Mouse (Mus musculus): ENCODE results near the gene Papln. TPM values are rescaled to one million over a fixed set of nuclear protein-coding genes. Genes with fewer than 3 reads are reported as not detected.

The Papln gene
- polyA plus RNA-seq, 1 experiment from 2014 or later = 0.78 TPM

DNA sequence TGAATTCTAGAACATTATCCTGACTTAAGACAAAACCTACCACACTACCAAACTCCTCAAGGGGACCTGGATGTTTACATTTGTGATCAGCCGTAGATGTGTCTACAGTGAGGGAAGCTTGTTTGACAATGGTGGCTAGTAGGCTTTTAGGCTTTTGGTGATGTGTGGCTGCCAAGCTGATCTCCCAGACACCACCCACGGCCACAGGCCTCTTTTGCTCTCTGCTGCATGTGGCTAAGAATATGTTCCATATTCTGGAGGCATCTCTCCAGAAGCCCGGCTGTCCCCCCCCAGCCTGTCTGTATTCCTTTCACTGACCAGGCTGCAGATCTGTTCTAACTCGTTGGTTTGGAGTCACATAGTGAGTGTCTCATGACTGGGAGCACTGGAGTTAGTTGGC is 27.3 kb downstream of the Papln start:
- no peak overlapping the region for H3K4me3 ChIP-seq (replicated peaks)
- H3K4me2 ChIP-seq = no peak overlapping the region
- peaks cover 20% of the 10 kb centered on the region for H3K36me3 ChIP-seq (replicated peaks)
- no peak overlapping the region for H3K9ac ChIP-seq
- WGBS (ENCODE audit: insufficient replicate concordance) = 56% methylated on average over 4 of the region's 4 CpGs
- H3K27ac ChIP-seq (replicated peaks) = no peak overlapping the region
- no peaks in the 10 kb centered on the region; the same call in 1 of the 2 replicates for H3K27me3 ChIP-seq
- H3K4me1 ChIP-seq (replicated peaks) = no peaks in the 10 kb centered on the region; the same call in 1 of the 2 replicates
- no peaks in the 10 kb centered on the region for H3K9me3 ChIP-seq (replicated peaks)
- no peak for ATAC-seq (ENCODE audit: insufficient read depth)

DNA sequence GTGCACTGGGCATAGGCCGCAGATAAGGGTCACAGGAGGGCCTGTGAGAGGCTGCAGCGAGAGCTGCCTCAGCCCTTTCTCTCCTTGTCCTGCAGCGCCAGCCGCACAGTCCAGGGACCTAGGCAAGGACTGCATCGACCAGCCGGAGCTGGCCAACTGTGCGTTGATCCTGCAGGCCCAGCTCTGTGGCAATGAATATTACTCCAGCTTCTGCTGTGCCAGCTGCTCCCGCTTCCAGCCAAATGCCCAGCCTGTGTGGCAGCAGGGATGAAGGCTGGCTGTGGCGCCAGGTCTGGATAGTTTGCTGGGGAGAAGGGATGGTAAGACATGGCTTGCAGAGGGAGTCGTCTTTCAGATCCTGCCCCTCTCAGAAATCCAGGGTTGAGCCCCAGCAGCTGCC is 28.3 kb downstream of the Papln start:
- H3K4me1 ChIP-seq (replicated peaks) = no peaks in the 10 kb centered on the region; the same call in 1 of the 2 replicates
- ATAC-seq (ENCODE audit: insufficient read depth) = no peak
- no peak overlapping the region for H3K4me2 ChIP-seq
- H3K9me3 ChIP-seq (replicated peaks) = no peaks in the 10 kb centered on the region
- H3K27ac ChIP-seq (replicated peaks) = no peak overlapping the region
- H3K36me3 ChIP-seq (replicated peaks) = peaks cover 23% of the 10 kb centered on the region
- no peak overlapping the region for H3K9ac ChIP-seq
- 70% methylated on average over 10 of the region's 10 CpGs for WGBS (ENCODE audit: insufficient replicate concordance)
- no peaks in the 10 kb centered on the region; the same call in 1 of the 2 replicates for H3K27me3 ChIP-seq
- H3K4me3 ChIP-seq (replicated peaks) = no peak overlapping the region

DNA sequence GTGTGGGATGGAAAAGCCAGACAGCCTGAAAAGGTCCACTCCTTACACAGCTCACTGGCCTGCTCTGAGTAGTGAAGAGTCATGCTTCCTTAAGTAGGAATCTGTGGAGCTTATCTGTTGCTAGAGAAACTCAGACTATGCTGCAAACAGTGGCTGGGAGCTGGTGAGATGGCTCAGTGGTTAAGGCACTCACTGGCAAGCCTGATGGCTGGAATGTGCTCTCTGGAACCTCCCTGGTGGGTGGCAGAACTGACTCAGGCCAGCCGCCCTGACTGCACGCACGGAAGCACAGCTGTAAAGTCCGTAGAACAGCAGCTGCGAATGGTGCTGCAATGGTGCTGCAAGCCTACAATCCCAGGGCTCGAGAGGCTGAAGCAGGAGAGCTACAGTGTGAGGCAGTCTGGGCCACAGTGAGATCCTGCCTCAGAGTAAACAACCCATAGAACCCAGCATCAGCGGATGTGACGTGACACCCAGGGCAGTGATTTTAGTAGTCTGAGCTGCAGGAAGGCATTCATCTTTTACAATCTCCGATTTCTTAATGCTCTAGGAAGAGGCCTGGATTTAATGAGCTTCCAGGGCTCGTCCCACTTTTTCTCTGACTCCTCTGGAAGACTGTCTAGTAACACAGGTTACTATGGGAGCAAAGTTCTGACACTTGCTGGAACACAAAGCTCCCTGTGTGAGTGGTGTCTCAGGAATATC is 29.4 kb downstream of the Papln start:
- Histone ChIP-seq H3K4me1 (replicated peaks) (no peaks in the 10 kb centered on the region; the same call in 1 of the 2 replicates), H3K36me3 (replicated peaks) (peaks cover 29% of the 10 kb centered on the region), H3K4me3 (replicated peaks) (no peak overlapping the region), H3K4me2 (no peak overlapping the region), H3K9ac (no peak overlapping the region), H3K27me3 (no peaks in the 10 kb centered on the region), H3K9me3 (replicated peaks) (no peaks in the 10 kb centered on the region), H3K27ac (replicated peaks) (no peak overlapping the region)
- 71% methylated on average over 10 of the region's 10 CpGs for WGBS (ENCODE audit: insufficient replicate concordance)
- no peak for ATAC-seq (ENCODE audit: insufficient read depth)

DNA sequence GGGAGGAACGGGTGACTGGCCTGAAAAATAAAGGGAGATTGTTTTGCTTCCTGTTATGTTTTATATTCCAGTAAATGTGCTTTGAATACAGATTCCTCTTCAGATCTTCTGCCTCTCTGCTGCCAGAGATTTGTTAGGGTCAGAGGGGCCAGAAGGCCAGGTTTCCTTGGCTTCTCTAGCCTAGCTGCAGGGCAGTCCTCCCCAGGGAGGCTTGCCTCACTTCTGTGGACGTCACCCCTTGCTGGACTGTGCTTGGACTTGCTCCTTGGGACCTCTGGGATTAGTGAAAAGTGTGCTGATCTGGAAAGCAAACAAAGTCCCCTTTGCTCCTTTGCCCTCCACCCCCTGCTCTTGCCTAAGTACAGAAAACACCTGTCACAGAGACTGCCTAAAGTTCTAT is 31.6 kb downstream of the Papln start:
- no peaks in the 10 kb centered on the region for H3K9me3 ChIP-seq (replicated peaks)
- H3K4me3 ChIP-seq (replicated peaks) = no peak overlapping the region
- H3K9ac ChIP-seq = no peak overlapping the region
- peaks cover 48% of the 10 kb centered on the region for H3K36me3 ChIP-seq (replicated peaks)
- 61% methylated on average over 2 of the region's 2 CpGs for WGBS (ENCODE audit: insufficient replicate concordance)
- no peaks in the 10 kb centered on the region; the same call in 1 of the 2 replicates for H3K4me1 ChIP-seq (replicated peaks)
- ATAC-seq (ENCODE audit: insufficient read depth) = no peak
- H3K27ac ChIP-seq (replicated peaks) = no peak overlapping the region
- H3K27me3 ChIP-seq = no peaks in the 10 kb centered on the region
- H3K4me2 ChIP-seq = no peak overlapping the region

DNA sequence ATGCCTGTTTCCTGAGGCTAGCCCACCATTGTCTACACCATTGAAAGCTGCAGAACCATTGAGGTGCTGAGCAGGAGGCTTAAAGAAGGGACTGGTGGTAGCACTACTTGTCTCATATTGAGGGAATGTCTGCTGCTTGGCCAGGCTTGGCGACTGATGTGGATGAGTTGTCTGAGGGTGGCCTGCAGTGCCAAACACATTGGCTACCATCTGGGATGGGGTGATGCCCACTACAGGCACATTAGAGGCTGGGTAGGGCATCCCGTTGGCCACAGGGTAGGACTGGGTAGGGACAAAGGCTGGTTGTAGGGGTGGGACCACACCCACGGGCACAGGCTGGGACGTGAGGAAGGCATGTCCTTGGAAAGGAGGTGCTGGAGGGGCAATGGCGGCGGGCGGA is 32.2 kb downstream of the Papln start:
- H3K4me1 ChIP-seq (replicated peaks) = no peaks in the 10 kb centered on the region; the same call in 1 of the 2 replicates
- no peak overlapping the region for H3K9ac ChIP-seq
- H3K4me3 ChIP-seq (replicated peaks) = no peak overlapping the region
- H3K36me3 ChIP-seq (replicated peaks) = peaks cover 53% of the 10 kb centered on the region
- H3K27me3 ChIP-seq = no peaks in the 10 kb centered on the region
- H3K9me3 ChIP-seq (replicated peaks) = no peaks in the 10 kb centered on the region
- no peak overlapping the region for H3K27ac ChIP-seq (replicated peaks)
- no peak for ATAC-seq (ENCODE audit: insufficient read depth)
- WGBS (ENCODE audit: insufficient replicate concordance) = 78% methylated on average over 7 of the region's 7 CpGs
- H3K4me2 ChIP-seq = no peak overlapping the region

DNA sequence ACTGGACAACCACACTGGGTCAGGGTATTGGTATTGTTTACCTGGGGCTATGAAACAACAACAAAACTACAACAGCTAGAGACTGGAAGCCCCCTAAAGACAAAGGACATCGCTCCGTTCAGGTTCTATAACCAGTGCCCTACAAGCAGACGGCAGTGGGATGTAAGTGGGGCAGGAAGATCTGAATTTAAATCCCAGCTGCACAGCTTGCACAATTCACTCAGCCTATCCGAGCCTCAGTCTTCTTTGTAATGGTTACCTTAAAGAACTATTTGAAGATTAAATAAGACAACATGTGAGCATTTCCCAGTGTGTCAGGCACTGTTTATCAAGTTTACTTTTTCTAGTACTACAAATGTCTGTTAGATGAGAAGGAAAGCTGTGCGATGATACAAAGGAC is 34.9 kb downstream of the Papln start:
- 77% methylated on average over 5 of the region's 5 CpGs for WGBS (ENCODE audit: insufficient replicate concordance)
- peaks cover 62% of the 10 kb centered on the region for H3K36me3 ChIP-seq (replicated peaks)
- no peak overlapping the region for H3K4me2 ChIP-seq

DNA sequence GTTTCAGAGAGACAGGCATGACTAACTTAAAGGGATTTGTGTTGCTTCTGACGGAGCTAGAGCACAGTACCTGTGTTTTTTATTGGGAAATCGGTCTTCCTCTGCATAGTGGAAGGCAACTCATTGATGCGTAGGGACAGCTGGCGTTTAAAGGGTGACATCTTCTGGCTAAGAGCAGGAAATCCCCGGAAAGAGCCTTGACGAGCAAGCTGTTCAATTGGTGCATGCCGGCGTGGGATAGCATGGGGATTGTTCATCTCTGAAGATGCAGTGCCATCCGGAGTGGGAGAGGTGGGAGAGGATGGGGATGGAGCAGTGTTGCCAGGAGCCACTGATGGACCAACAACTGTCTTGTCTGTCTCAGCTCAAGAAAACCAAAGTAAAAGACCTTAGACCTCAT is 37.5 kb downstream of the Papln start:
- Histone ChIP-seq H3K4me3 (replicated peaks) (no peak overlapping the region), H3K27me3 (no peaks in the 10 kb centered on the region), H3K4me1 (replicated peaks) (no peaks in the 10 kb centered on the region), H3K36me3 (replicated peaks) (peaks cover 73% of the 10 kb centered on the region), H3K9me3 (replicated peaks) (no peaks in the 10 kb centered on the region), H3K27ac (replicated peaks) (no peak overlapping the region), H3K4me2 (no peak overlapping the region), H3K9ac (no peak overlapping the region)
- no peak for ATAC-seq (ENCODE audit: insufficient read depth)
- WGBS (ENCODE audit: insufficient replicate concordance) = 71% methylated on average over 9 of the region's 9 CpGs

More for the DNA sequence above, 34.9 kb downstream of the Papln start:
- Histone ChIP-seq H3K27me3 (no peaks in the 10 kb centered on the region), H3K9ac (no peak overlapping the region), H3K4me3 (replicated peaks) (no peak overlapping the region), H3K4me1 (replicated peaks) (no peaks in the 10 kb centered on the region; the same call in 1 of the 2 replicates), H3K27ac (replicated peaks) (no peak overlapping the region), H3K9me3 (replicated peaks) (no peaks in the 10 kb centered on the region)
- no peak for ATAC-seq (ENCODE audit: insufficient read depth)

DNA sequence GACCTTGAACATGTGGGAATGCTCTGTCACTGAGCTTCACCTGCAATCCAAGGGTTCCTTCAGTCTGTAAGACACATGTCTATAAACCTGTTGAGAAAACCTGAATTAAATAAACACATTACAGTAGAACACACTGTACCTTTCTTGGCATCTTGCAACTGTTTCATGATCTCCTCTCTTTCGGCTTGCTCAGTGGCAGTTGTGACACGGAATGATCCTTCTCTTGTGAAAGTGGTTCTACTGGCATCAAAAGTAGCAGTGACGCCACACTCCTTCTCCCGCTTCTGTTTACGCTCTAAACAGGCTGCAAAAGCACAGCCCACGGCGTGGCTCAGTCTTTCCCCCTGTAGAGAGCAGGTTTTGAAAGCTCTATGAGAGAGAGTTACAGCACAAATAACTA is 40.2 kb downstream of the Papln start:
- Histone ChIP-seq H3K27me3 (no peaks in the 10 kb centered on the region), H3K9ac (no peak overlapping the region), H3K4me1 (replicated peaks) (no peaks in the 10 kb centered on the region), H3K4me3 (replicated peaks) (no peak overlapping the region), H3K36me3 (replicated peaks) (peaks cover 81% of the 10 kb centered on the region), H3K4me2 (no peak overlapping the region), H3K9me3 (replicated peaks) (no peaks in the 10 kb centered on the region), H3K27ac (replicated peaks) (no peak overlapping the region)
- no peak for ATAC-seq (ENCODE audit: insufficient read depth)
- WGBS (ENCODE audit: insufficient replicate concordance) = 79% methylated on average over 7 of the region's 7 CpGs

DNA sequence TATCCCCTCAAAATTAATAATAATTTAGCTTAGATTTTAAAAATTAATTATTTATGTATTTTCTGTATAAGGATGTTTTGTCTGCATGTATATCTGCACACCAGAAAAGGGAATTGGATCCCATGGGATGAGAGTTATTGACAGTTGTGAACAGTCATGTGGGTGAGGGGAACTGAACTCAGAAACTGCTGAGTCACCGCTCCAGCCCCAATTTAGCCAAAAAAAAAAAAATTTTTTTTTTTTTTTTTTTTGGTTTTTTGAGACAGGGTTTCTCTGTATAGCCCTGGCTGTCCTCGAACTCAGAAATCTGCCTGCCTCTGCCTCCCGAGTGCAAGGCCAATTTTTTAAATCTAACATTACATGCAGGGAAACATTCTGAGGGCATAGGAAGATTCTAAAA is 48.5 kb downstream of the Papln start:
- Histone ChIP-seq H3K27ac (replicated peaks) (no peak overlapping the region), H3K4me2 (no peak overlapping the region), H3K27me3 (no peaks in the 10 kb centered on the region), H3K9ac (no peak overlapping the region), H3K9me3 (replicated peaks) (no peaks in the 10 kb centered on the region), H3K4me1 (replicated peaks) (no peaks in the 10 kb centered on the region), H3K36me3 (replicated peaks) (peaks cover 13% of the 10 kb centered on the region), H3K4me3 (replicated peaks) (no peak overlapping the region)
- 54% methylated on average over 3 of the region's 3 CpGs for WGBS (ENCODE audit: insufficient replicate concordance)
- no peak for ATAC-seq (ENCODE audit: insufficient read depth)

DNA sequence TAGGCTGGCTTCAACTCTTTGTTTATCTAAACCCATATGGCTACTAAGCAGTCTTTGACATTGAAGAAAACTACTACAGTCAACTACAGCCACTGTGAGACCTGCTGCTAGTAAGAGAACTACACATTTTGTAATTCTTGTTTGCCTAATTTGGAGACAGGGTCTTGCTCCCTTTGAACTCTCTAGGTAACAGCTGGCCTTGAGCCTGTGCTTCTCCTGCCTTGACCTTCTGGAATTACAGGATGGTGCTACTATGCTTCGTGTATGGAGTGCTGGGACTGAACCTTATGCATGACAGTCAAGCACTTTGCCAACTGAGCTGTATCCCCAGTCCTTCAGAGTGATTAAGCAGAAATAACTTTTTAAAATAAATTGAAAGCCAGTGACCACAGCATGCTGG is 53.2 kb downstream of the Papln start:
- H3K27me3 ChIP-seq = no peaks in the 10 kb centered on the region
- no peak overlapping the region for H3K9ac ChIP-seq
- no peak for ATAC-seq (ENCODE audit: insufficient read depth)
- no peaks in the 10 kb centered on the region for H3K9me3 ChIP-seq (replicated peaks)
- no peak overlapping the region for H3K27ac ChIP-seq (replicated peaks)
- no peak overlapping the region for H3K4me2 ChIP-seq
- H3K4me3 ChIP-seq (replicated peaks) = no peak overlapping the region
- WGBS (ENCODE audit: insufficient replicate concordance) = 65% methylated on average over 1 of the region's 1 CpGs
- H3K4me1 ChIP-seq (replicated peaks) = no peaks in the 10 kb centered on the region
- H3K36me3 ChIP-seq (replicated peaks) = no peaks in the 10 kb centered on the region

DNA sequence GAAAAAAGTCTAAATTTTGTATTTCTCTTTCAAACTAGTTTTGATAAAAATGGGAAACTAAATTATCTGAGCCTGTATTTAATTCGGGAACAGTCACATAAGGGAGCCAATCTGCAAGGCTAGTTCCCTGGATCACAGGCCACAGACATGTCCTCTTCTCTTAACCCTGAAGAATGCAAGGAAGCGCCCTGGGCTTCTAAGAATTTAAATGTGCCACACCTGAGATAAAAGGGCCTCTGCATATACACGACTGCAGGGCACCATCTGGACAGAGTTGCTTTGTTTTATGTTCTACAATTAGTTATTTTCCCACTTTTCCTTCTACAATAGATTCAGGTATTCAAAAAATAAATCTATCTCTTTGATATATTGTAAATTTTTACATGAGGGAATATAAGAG is 67.0 kb downstream of the Papln start:
- Histone ChIP-seq H3K27me3 (no peaks in the 10 kb centered on the region), H3K9ac (no peak overlapping the region), H3K9me3 (replicated peaks) (no peaks in the 10 kb centered on the region), H3K36me3 (replicated peaks) (peaks cover 17% of the 10 kb centered on the region), H3K4me1 (replicated peaks) (no peaks in the 10 kb centered on the region), H3K27ac (replicated peaks) (no peak overlapping the region), H3K4me2 (no peak overlapping the region), H3K4me3 (replicated peaks) (no peak overlapping the region)
- WGBS (ENCODE audit: insufficient replicate concordance) = 47% methylated on average over 3 of the region's 3 CpGs
- no peak for ATAC-seq (ENCODE audit: insufficient read depth)

DNA sequence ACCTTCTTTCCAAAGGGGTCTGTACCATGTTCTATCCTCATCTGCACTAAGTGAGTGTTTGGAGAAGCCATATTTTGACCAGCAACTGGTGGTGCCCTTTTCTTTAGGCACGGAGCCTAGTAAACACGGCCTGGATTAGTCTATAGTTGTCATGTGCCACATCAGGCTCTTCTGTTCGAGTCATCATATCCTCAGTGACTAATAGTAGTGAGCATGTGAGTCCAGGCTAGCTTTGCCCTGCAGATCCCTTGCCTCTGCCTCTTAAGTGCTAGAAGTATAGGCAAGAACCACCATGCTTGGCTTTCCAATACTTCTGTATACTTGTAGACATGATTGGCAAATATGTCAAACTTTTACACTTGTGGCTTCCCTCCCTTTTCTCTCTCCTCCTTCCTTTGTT is 70.5 kb downstream of the Papln start:
- H3K9me3 ChIP-seq (replicated peaks) = no peaks in the 10 kb centered on the region
- no peak overlapping the region for H3K9ac ChIP-seq
- WGBS (ENCODE audit: insufficient replicate concordance) = 75% methylated on average over 3 of the region's 3 CpGs
- no peak overlapping the region for H3K4me3 ChIP-seq (replicated peaks)
- no peak overlapping the region for H3K27ac ChIP-seq (replicated peaks)
- H3K36me3 ChIP-seq (replicated peaks) = peaks cover 27% of the 10 kb centered on the region
- H3K4me1 ChIP-seq (replicated peaks) = no peaks in the 10 kb centered on the region
- ATAC-seq (ENCODE audit: insufficient read depth) = no peak
- H3K27me3 ChIP-seq = no peaks in the 10 kb centered on the region
- H3K4me2 ChIP-seq = no peak overlapping the region

All from liver, embryonic 15.5 days (tissue).